In genomic region chr8:126837318-126838025, GRCm38 (mm10) we compare ENCODE assay signal across 8 mouse cellular contexts.
A peak's percentile ranks its signal among the peaks of the same experiment; 100 is the strongest.
DNase-seq lines count a peak whose midpoint lies in the region; ATAC-seq lines count a peak whose summit lies in the region.

No protein-coding gene starts in this region.

- peak overlapping the region; percentile 93 for H3K27ac ChIP-seq in kidney, embryonic 16.5 days (ENCODE audit: low read length)

- no peaks in the 10 kb centered on the region for H3K27me3 ChIP-seq in kidney, embryonic 16.5 days (ENCODE audit: insufficient read depth, low read length)

- ATAC-seq in kidney, embryonic 16.5 days (ENCODE audit: low FRiP score, low TSS enrichment) = no peak
- peak; percentile 17; the same call in 1 of the 2 replicates for ATAC-seq in megakaryocyte-erythroid progenitor cell, adult 5-6 weeks (replicated peaks; ENCODE audit: low FRiP score, low TSS enrichment, poor library complexity, severe bottlenecking)

- no peaks in the 10 kb centered on the region for H3K9me3 ChIP-seq in kidney, embryonic 16.5 days (ENCODE audit: low read length)

- 55% methylated on average over 9 of the region's 9 CpGs for WGBS in kidney, embryonic 16.5 days

- H3K4me2 ChIP-seq in kidney, embryonic 16.5 days (replicated peaks; ENCODE audit: low read depth, low read length) = no peak overlapping the region

- no peak overlapping the region for H3K4me3 ChIP-seq in kidney, embryonic 16.5 days (ENCODE audit: low read length)

- H3K4me1 ChIP-seq in kidney, embryonic 16.5 days (ENCODE audit: insufficient read depth, low read length) = peaks cover 64% of the 10 kb centered on the region

- no peak overlapping the region for H3K9ac ChIP-seq in kidney, embryonic 16.5 days (replicated peaks; ENCODE audit: low read length)

- no peaks in the 10 kb centered on the region for H3K36me3 ChIP-seq in kidney, embryonic 16.5 days (ENCODE audit: insufficient read depth, low read length)

- no peak for DNase-seq in kidney, postnatal 4 days
- DNase-seq in heart, adult 9 months (ENCODE audit: low spot score in 2 of 2) = peak; percentile 80 to 82
- peak; percentile 40 to 49 for DNase-seq in kidney, postnatal 36 days
- no peak for DNase-seq in layer of hippocampus, adult 9-11 months
- no peak for DNase-seq in Muller cell, postnatal 12 days (ENCODE audit: inconsistent ontology term)
- no peak for DNase-seq in thymus, postnatal 14 days

Comparison
In these comparisons a context has a peak if more than half of its experiments do, and no peak if none do; other contexts are left out.
1. DNase-seq: peak in heart, adult 9 months (2 of 2) and kidney, postnatal 36 days (2 of 2); none in kidney, postnatal 4 days (0 of 2), layer of hippocampus, adult 9-11 months (single experiment), Muller cell, postnatal 12 days (single experiment) and thymus, postnatal 14 days (single experiment).